In genomic region chr12:31654197-31654964, GRCm38 (mm10) we compare ENCODE assay signal across 7 mouse cellular contexts. TPM values are rescaled to one million over a fixed set of nuclear protein-coding genes. Genes with fewer than 3 reads are reported as not detected.
A peak's percentile ranks its signal among the peaks of the same experiment; 100 is the strongest.
DNase-seq lines count a peak whose midpoint lies in the region; ATAC-seq lines count a peak whose summit lies in the region.

Gene Dus4l, minus strand, starts transcription at chr12:31654826.
Gene Cog5, plus strand, starts transcription at chr12:31654869.

- peaks cover 6% of the 10 kb centered on the region; the same call in 1 of the 2 replicates for H3K4me1 ChIP-seq in embryonic facial prominence, embryonic 12.5 days
- H3K4me1 ChIP-seq in limb, embryonic 13.5 days = peaks cover 9% of the 10 kb centered on the region
- H3K4me1 ChIP-seq in midbrain, embryonic 16.5 days (ENCODE audit: control insufficient read depth, insufficient read depth, low read length) = peaks cover 10% of the 10 kb centered on the region

- peak within 1 kb of the TSS; percentile 85 for H3K4me3 ChIP-seq in embryonic facial prominence, embryonic 12.5 days
- peak within 1 kb of the TSS; percentile 75 for H3K4me3 ChIP-seq in limb, embryonic 13.5 days
- H3K4me3 ChIP-seq in midbrain, embryonic 16.5 days (ENCODE audit: low read depth, low read length) = peak within 1 kb of the TSS; percentile 85

- peak within 1 kb of the TSS; percentile 66 for H3K9ac ChIP-seq in embryonic facial prominence, embryonic 12.5 days
- peak within 1 kb of the TSS; percentile 81 for H3K9ac ChIP-seq in limb, embryonic 13.5 days
- H3K9ac ChIP-seq in midbrain, embryonic 16.5 days (ENCODE audit: low read depth, low read length) = peak within 1 kb of the TSS; percentile 89

- ATAC-seq in embryonic facial prominence, embryonic 12.5 days (ENCODE audit: insufficient number of reproducible peaks, insufficient read depth, low FRiP score, low TSS enrichment) = peak; percentile 94
- ATAC-seq in limb, embryonic 13.5 days (ENCODE audit: low FRiP score, low read depth) = peak; percentile 97
- ATAC-seq in midbrain, embryonic 16.5 days = peak; percentile 98

- H3K36me3 ChIP-seq in embryonic facial prominence, embryonic 12.5 days = peaks cover 4% of the 10 kb centered on the region; the same call in 1 of the 2 replicates
- H3K36me3 ChIP-seq in limb, embryonic 13.5 days = peaks cover 5% of the 10 kb centered on the region; the same call in 1 of the 2 replicates
- H3K36me3 ChIP-seq in midbrain, embryonic 16.5 days (ENCODE audit: control insufficient read depth, insufficient read depth, low read length) = no peaks in the 10 kb centered on the region

- peak; percentile 96 for DNase-seq in adrenal gland, postnatal 25 days
- peak; percentile 96 to 100 for DNase-seq in heart, adult 18-20 months
- peak; percentile 94 to 98 for DNase-seq in kidney, adult 8-10 months
- peak; percentile 97 to 99 for DNase-seq in spleen, postnatal 10 days (ENCODE audit: low spot score in 2 of 2)

- peak within 1 kb of the TSS; percentile 57 for H3K4me2 ChIP-seq in embryonic facial prominence, embryonic 12.5 days (replicated peaks)
- peak within 1 kb of the TSS; percentile 68 for H3K4me2 ChIP-seq in limb, embryonic 13.5 days (replicated peaks)
- peak within 1 kb of the TSS; percentile 61 for H3K4me2 ChIP-seq in midbrain, embryonic 16.5 days (ENCODE audit: low read length)

- H3K27ac ChIP-seq in embryonic facial prominence, embryonic 12.5 days = peak within 1 kb of the TSS; percentile 84
- H3K27ac ChIP-seq in limb, embryonic 13.5 days = peak within 1 kb of the TSS; percentile 85
- H3K27ac ChIP-seq in midbrain, embryonic 16.5 days (ENCODE audit: low read length) = peak within 1 kb of the TSS; percentile 87

- H3K9me3 ChIP-seq in embryonic facial prominence, embryonic 12.5 days = no peaks in the 10 kb centered on the region
- no peaks in the 10 kb centered on the region for H3K9me3 ChIP-seq in limb, embryonic 13.5 days
- H3K9me3 ChIP-seq in midbrain, embryonic 16.5 days (replicated peaks; ENCODE audit: control insufficient read depth, low read length, poor library complexity, severe bottlenecking) = no peaks in the 10 kb centered on the region

- WGBS in embryonic facial prominence, embryonic 12.5 days = under 1% methylated on average over 47 of the region's 47 CpGs
- WGBS in limb, embryonic 13.5 days = under 1% methylated on average over 47 of the region's 47 CpGs
- WGBS in midbrain, embryonic 16.5 days = under 1% methylated on average over 47 of the region's 47 CpGs

- no peaks in the 10 kb centered on the region for H3K27me3 ChIP-seq in embryonic facial prominence, embryonic 12.5 days
- H3K27me3 ChIP-seq in limb, embryonic 13.5 days = no peaks in the 10 kb centered on the region
- H3K27me3 ChIP-seq in midbrain, embryonic 16.5 days (ENCODE audit: control insufficient read depth, insufficient read depth, low read depth, low read length) = no peaks in the 10 kb centered on the region

RNA-seq across cellular contexts. Expression of gene Dus4l, which starts in this region (rescaled TPM):
- 8.6 and 11.8 TPM in 2 replicates for total RNA-seq in adrenal gland, postnatal 25 days (2021)
- 9.6 and 10.5 TPM in 2 replicates for polyA plus RNA-seq in embryonic facial prominence, embryonic 12.5 days (2016; fragmentation: Nextera tagmentation; extraction: Ambion mirVana)
- total RNA-seq in heart, adult 18-20 months (2021) = 1 to 10 TPM; 5.9 to 8.0 TPM
- 11.3 and 16.4 TPM in 2 replicates for polyA plus RNA-seq in limb, embryonic 13.5 days (2015; fragmentation: Nextera tagmentation; extraction: Ambion mirVana)
- polyA plus RNA-seq in midbrain, embryonic 16.5 days (2015; fragmentation: Nextera tagmentation; extraction: Ambion mirVana) = 6.3 and 6.6 TPM in 2 replicates

RNA-seq across cellular contexts. Expression of gene Cog5, which starts in this region (rescaled TPM):
- total RNA-seq in adrenal gland, postnatal 25 days (2021) = 39.2 and 51.5 TPM in 2 replicates
- 34.8 and 35.8 TPM in 2 replicates for polyA plus RNA-seq in embryonic facial prominence, embryonic 12.5 days (2016; fragmentation: Nextera tagmentation; extraction: Ambion mirVana)
- total RNA-seq in heart, adult 18-20 months (2021) = 10 to 100 TPM; 54.5 to 60.3 TPM
- polyA plus RNA-seq in limb, embryonic 13.5 days (2015; fragmentation: Nextera tagmentation; extraction: Ambion mirVana) = 35.0 and 36.1 TPM in 2 replicates
- polyA plus RNA-seq in midbrain, embryonic 16.5 days (2015; fragmentation: Nextera tagmentation; extraction: Ambion mirVana) = 27.3 and 27.9 TPM in 2 replicates

Comparison
In these comparisons a context has a peak if more than half of its experiments do, and no peak if none do; other contexts are left out.
1. Peak in every context shown above with its lines: DNase-seq, ATAC-seq, H3K4me3 ChIP-seq and H3K27ac ChIP-seq.